Mouse (Mus musculus): Measurements from ENCODE around the gene Lrriq4. TPM values are rescaled to one million over a fixed set of nuclear protein-coding genes. Genes with fewer than 3 reads are reported as not detected.
"Not testable (repeated sequence)": the region's sequence is repeated elsewhere in the genome, so short reads cannot be mapped to it uniquely, and the experiment has no call there.

Lrriq4 gene
- polyA plus RNA-seq, 1 experiment from 2014 or later, result not detected

- no peaks in the 10 kb centered on the region for H3K4me1 ChIP-seq (replicated peaks)
- no peak overlapping the region for H3K4me3 ChIP-seq (replicated peaks)
- ATAC-seq, result no peak
- H3K36me3 ChIP-seq, result no peaks in the 10 kb centered on the region
- H3K27me3 ChIP-seq, result no peaks in the 10 kb centered on the region
- no peaks in the 10 kb centered on the region for H3K9me3 ChIP-seq
- H3K27ac ChIP-seq, result no peak overlapping the region
- 77% methylated on average over 7 of the region's 7 CpGs for WGBS
- no peak overlapping the region for H3K4me2 ChIP-seq (replicated peaks)
- no peak overlapping the region for H3K9ac ChIP-seq (replicated peaks)
These were observed 46.7 kb downstream of the Lrriq4 start for GRCm38 (mm10) chr3:30690976-30691375.

GRCm38 (mm10) chr3:30695661-30696060 is 51.4 kb downstream of the Lrriq4 start:
- no peaks in the 10 kb centered on the region for H3K27me3 ChIP-seq
- H3K4me2 ChIP-seq (replicated peaks), result no peak overlapping the region
- H3K36me3 ChIP-seq, result no peaks in the 10 kb centered on the region
- H3K4me3 ChIP-seq (replicated peaks), result no peak overlapping the region
- WGBS, result 95% methylated on average over 2 of the region's 2 CpGs
- no peaks in the 10 kb centered on the region for H3K4me1 ChIP-seq (replicated peaks)
- no peaks in the 10 kb centered on the region for H3K9me3 ChIP-seq
- no peak overlapping the region for H3K9ac ChIP-seq (replicated peaks)
- H3K27ac ChIP-seq, result no peak overlapping the region
- ATAC-seq, result no peak

- Histone ChIP-seq H3K9me3 (no peaks in the 10 kb centered on the region), H3K4me1 (replicated peaks) (no peaks in the 10 kb centered on the region), H3K36me3 (no peaks in the 10 kb centered on the region), H3K4me3 (replicated peaks) (no peak overlapping the region), H3K4me2 (replicated peaks) (no peak overlapping the region), H3K9ac (replicated peaks) (no peak overlapping the region), H3K27ac (no peak overlapping the region), H3K27me3 (no peaks in the 10 kb centered on the region)
- ATAC-seq, result 0 out of 2 replicates have a peak, but pooled peaks have one; percentile 27
- WGBS, result 28% methylated on average over 2 of the region's 2 CpGs
These were observed 52.0 kb downstream of the Lrriq4 start for GRCm38 (mm10) chr3:30696346-30696745.

GRCm38 (mm10) chr3:30697891-30698290 is 53.6 kb downstream of the Lrriq4 start:
- Histone ChIP-seq H3K9ac (replicated peaks) (no peak overlapping the region), H3K36me3 (no peaks in the 10 kb centered on the region), H3K4me1 (replicated peaks) (no peaks in the 10 kb centered on the region), H3K27me3 (no peaks in the 10 kb centered on the region), H3K27ac (no peak overlapping the region), H3K4me2 (replicated peaks) (no peak overlapping the region), H3K4me3 (replicated peaks) (no peak overlapping the region), H3K9me3 (no peaks in the 10 kb centered on the region)
- WGBS, result 69% methylated on average over 4 of the region's 4 CpGs
- no peak for ATAC-seq

DNA sequence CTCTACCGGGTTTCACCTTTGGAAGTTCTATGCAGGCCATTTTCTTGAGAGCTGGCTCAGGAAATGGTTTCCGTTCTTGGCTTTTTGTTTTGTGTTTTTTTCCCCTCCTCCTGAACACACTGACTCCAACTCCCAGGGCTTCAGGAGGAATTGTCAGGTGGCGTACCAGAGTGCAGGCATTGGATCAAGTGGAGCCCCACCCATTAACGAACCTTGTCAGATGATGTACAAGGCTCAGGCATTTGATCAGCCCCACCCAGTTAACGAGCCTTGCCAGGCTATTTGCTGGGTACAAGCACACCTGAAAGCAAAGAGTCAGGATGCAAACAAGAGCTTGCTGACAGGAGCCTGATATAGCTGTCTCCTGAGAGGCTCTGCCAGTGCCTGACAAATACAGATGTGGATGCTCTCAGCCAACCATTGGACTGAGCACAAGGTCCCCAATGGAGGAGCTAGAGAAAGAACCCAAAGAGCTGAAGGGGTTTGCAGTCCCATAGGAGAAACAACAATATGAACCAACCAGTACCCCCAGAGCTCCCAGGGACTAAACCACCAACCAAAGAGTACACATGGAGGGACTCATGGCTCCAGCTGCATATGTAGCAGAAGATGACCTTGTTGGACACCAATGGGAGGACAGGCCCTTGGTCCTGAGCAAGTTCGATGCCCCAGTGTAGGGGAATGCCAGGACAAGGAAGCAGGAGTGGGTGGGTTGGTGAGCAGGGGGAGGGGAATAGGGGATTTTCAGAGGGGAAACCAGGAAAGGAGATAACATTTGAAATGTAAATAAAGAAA is 55.6 kb downstream of the Lrriq4 start, which contains the start of gene Lrrc31:
Gene Lrrc31, minus strand, starts transcription at position 133 of the 795 bp plus-strand sequence.
- not testable (repeated sequence) for H3K36me3 ChIP-seq; H3K9me3 ChIP-seq; H3K27me3 ChIP-seq; H3K27ac ChIP-seq; H3K4me1 ChIP-seq (replicated peaks); ATAC-seq; H3K4me3 ChIP-seq (replicated peaks); H3K9ac ChIP-seq (replicated peaks); H3K4me2 ChIP-seq (replicated peaks)
- WGBS, result 88% methylated on average over 6 of the region's 6 CpGs

GRCm38 (mm10) chr3:30705977-30706376 is 61.7 kb downstream of the Lrriq4 start:
- no peak overlapping the region for H3K4me2 ChIP-seq (replicated peaks)
- H3K27me3 ChIP-seq, result no peaks in the 10 kb centered on the region
- no peak overlapping the region for H3K9ac ChIP-seq (replicated peaks)
- WGBS, result 81% methylated on average over 3 of the region's 3 CpGs
- no peak overlapping the region for H3K27ac ChIP-seq
- H3K9me3 ChIP-seq, result no peaks in the 10 kb centered on the region
- no peak overlapping the region for H3K4me3 ChIP-seq (replicated peaks)
- ATAC-seq, result no peak
- no peaks in the 10 kb centered on the region for H3K4me1 ChIP-seq (replicated peaks)
- H3K36me3 ChIP-seq, result no peaks in the 10 kb centered on the region

- H3K4me3 ChIP-seq (replicated peaks), result no peak overlapping the region
- 86% methylated on average over 4 of the region's 4 CpGs for WGBS
These were observed 62.4 kb downstream of the Lrriq4 start for GRCm38 (mm10) chr3:30706614-30707276.

GRCm38 (mm10) chr3:30710191-30710590 is 65.9 kb downstream of the Lrriq4 start:
- Histone ChIP-seq H3K4me1 (replicated peaks) (no peaks in the 10 kb centered on the region), H3K4me2 (replicated peaks) (no peak overlapping the region), H3K4me3 (replicated peaks) (no peak overlapping the region), H3K27ac (no peak overlapping the region), H3K9ac (replicated peaks) (no peak overlapping the region), H3K9me3 (no peaks in the 10 kb centered on the region), H3K27me3 (no peaks in the 10 kb centered on the region), H3K36me3 (no peaks in the 10 kb centered on the region)
- 87% methylated on average over 6 of the region's 6 CpGs for WGBS
- ATAC-seq, result no peak

More at GRCm38 (mm10) chr3:30706614-30707276, 62.4 kb downstream of the Lrriq4 start:
- H3K9me3 ChIP-seq, result no peaks in the 10 kb centered on the region
- H3K9ac ChIP-seq (replicated peaks), result no peak overlapping the region
- H3K36me3 ChIP-seq, result no peaks in the 10 kb centered on the region
- H3K27me3 ChIP-seq, result no peaks in the 10 kb centered on the region
- H3K27ac ChIP-seq, result no peak overlapping the region
- H3K4me2 ChIP-seq (replicated peaks), result no peak overlapping the region
- H3K4me1 ChIP-seq (replicated peaks), result no peaks in the 10 kb centered on the region
- ATAC-seq, result no peak

DNA sequence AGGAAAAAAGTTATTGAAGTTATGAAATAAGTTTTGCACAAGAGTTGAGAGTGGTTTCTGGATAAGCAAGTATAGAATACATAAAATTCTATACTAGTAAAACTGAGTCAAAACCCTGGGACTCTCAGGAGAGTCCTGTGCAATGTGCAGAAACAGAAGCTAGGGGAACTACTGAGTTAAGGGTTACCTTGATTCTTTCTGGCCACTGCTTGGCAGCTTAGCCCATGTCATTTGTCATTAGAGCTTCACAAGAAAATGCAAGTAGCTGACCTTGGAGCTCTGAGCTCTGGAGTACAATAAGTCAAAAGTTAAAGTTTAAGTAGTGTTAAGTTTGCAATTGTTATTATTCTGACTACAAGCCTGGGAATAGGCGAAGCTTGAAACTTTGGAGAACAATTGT is 69.0 kb downstream of the Lrriq4 start:
- ATAC-seq, result no peak
- no peaks in the 10 kb centered on the region; the same call in 1 of the 2 replicates for H3K9me3 ChIP-seq
- no peaks in the 10 kb centered on the region for H3K36me3 ChIP-seq
- H3K9ac ChIP-seq (replicated peaks), result no peak overlapping the region
- H3K27ac ChIP-seq, result no peak overlapping the region
- 90% methylated on average over 1 of the region's 1 CpGs for WGBS
- H3K4me2 ChIP-seq (replicated peaks), result no peak overlapping the region
- no peaks in the 10 kb centered on the region for H3K27me3 ChIP-seq
- H3K4me1 ChIP-seq (replicated peaks), result no peaks in the 10 kb centered on the region
- no peak overlapping the region for H3K4me3 ChIP-seq (replicated peaks)

- no peaks in the 10 kb centered on the region; the same call in 1 of the 2 replicates for H3K9me3 ChIP-seq
- H3K4me1 ChIP-seq (replicated peaks), result no peaks in the 10 kb centered on the region
- 88% methylated on average over 3 of the region's 3 CpGs for WGBS
- H3K4me2 ChIP-seq (replicated peaks), result no peak overlapping the region
- H3K27me3 ChIP-seq, result no peaks in the 10 kb centered on the region
- no peak overlapping the region for H3K4me3 ChIP-seq (replicated peaks)
- no peak overlapping the region for H3K27ac ChIP-seq
- ATAC-seq, result no peak
- H3K36me3 ChIP-seq, result no peaks in the 10 kb centered on the region
- H3K9ac ChIP-seq (replicated peaks), result no peak overlapping the region
These were observed 74.3 kb downstream of the Lrriq4 start for GRCm38 (mm10) chr3:30718649-30719048.
